Mouse (Mus musculus): ENCODE measurements around the gene Ccdc190.

Ccdc190 gene

DNA sequence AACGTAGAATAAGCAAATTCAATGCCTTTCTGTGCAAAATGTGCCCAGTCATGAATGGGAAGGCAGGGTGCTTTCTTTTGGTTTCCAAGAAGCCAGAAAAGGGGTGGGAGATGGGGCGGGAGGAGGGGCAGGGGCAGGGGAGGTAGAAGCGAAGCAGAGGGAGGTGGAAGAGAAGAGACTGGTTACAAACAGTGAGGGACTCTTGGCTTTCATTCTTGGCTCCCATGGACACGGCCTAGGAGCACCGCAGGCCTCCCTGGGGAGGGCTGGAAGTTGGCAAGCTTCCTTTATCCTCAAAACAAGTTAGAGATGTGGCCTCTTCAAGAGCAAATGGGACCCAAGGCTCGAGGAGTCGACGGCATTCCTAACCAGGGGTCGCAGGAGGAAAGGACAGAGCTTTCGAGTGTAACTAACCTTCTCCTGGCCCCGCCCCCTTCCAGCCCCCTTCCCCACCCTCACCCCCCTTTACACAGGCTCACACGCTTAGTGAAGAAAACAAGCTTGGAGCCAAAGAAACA is at the start of gene Ccdc190:
Gene Ccdc190 (plus strand): TSS at position 195 of the 518 bp plus-strand sequence.
- no peak for DNase-seq (ENCODE audit: low read depth, low spot score)

GRCm38 (mm10) chr1:169879060-169879459 is 49.4 kb upstream of the Ccdc190 start:
- DNase-seq (ENCODE audit: low read depth, low spot score), result no peak

DNA sequence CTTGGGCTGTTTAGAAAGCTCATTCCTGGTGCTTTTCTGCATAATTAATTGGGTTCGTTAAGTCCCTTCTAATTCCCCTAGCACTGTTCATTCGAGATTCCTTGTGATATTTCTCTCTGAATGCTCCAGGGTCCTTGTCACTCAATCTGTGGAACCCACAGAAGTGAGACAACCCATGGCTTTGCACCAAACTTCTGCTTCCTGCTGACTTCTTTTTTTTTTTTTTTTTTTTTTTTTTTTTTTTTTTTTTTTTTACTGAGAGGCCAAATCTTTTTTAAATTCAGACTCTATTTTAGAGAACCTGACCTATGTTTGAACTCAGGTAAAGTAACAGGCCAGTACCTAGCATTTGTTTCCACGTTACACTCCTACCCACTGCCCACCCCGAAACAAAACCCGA is 48.3 kb upstream of the Ccdc190 start:
- DNase-seq (ENCODE audit: low read depth, low spot score), result no peak

DNA sequence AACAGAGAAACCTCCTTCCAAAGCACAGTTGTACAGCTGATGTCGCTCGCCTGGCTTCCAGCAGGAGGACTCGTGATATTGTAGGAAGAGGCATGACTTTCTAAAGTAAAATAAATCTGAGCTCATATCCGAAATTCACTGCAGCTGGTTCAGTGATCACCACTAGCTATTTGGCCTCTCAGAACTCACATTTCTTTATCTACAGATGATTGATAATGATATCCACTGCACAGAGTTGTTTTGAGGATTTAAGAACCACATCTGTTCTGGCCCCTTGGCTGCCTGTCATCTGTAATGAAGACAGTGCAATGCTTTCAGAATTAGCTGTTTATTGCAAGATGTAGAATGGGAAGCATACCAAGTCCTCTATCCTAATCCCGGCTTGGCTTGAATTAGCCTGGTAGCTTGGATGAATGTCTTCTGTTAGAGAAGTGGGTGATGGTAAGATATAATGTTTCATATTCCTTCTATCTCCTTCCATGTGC is 45.3 kb upstream of the Ccdc190 start:
- no peak for DNase-seq (ENCODE audit: low read depth, low spot score)

GRCm38 (mm10) chr1:169889250-169889649 is 39.2 kb upstream of the Ccdc190 start:
- DNase-seq (ENCODE audit: low read depth, low spot score), result no peak

DNA sequence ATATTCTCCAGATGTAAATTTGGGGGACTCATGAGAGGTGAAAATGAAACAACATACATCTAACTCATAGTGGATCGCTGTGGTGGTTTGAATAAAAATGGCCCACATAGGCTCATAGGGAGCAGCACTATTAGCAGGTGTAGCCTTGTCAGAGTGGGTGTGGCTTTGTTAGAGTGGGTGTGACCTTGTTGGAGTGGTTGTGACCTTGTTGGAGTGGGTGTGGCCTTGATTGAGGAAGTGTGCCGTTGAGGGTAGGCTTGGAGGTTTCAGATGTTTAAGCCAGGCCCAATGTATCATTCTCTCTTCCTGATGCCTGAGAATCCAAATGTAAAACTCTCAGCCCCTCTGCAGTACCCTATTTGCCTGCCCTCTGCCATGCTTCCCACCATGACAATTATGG is 34.5 kb upstream of the Ccdc190 start:
- DNase-seq (ENCODE audit: low read depth, low spot score), result peak; percentile 3

DNA sequence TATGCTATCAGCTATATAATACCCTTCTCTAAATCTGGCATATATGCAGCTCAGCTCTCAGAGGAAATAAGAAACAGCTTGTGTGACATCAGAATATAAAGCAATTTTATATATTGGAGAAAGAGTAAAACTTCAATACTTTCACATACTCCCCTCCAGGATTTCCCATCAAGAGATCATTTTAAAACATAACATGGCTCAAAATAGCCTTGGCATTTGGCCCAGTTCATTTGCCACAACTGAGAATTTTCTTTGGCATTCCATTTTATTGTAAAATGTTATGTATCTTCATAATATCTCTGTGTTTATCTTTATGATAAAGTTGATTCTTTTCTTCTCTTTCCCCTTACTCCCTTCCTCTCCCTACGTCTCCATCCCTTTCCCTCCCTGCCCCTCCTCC is 32.8 kb upstream of the Ccdc190 start:
- no peak for DNase-seq (ENCODE audit: low read depth, low spot score)

DNA sequence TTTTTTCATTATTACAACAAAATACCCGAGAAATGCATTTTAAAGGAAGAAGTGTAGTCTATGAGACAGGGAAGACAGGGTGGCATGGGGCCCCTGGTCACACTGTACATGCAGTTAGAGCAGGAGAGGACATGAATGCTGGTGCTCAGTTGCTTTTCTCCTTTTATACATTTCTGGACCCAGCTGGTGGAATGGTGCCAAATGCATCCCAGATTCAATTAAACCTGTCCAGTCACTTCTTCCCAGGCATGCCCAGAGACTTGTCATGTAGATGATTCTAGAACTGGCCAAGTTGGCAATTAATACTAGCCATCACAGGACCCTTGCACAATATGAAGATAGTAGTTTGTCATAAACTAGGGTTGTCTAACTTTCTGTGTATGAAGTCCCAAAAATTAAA is 30.5 kb upstream of the Ccdc190 start:
- no peak for DNase-seq (ENCODE audit: low read depth, low spot score)

- DNase-seq (ENCODE audit: low read depth, low spot score), result no peak
Observed at GRCm38 (mm10) chr1:169898607-169899006, 29.8 kb upstream of the Ccdc190 start.

DNA sequence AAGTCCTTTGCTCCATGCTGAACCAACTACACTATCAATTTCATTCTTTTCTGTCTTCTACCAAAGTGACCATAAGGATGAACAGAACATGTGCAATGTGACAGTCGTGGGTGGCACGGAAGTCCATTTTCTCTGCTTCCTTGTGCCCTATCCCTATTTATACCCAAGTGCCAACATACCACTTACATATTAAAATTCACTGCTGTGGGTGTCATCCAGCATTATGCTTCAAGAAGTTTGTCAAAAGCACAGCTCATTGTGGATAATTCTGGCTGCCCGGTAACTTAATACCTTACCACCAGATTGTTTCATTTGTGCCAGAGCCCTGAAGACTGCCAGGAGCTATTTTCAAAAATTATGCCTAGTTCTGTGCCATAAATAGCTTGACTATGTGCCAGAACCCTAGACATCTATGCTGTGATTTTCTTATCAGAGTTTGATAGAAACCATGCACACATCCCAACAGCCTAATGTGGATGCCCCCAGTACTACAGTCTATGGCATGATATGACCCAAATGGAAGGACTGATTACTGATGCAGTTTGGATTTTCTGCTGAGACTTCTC is 27.6 kb upstream of the Ccdc190 start:
- no peak for DNase-seq (ENCODE audit: low read depth, low spot score)

DNA sequence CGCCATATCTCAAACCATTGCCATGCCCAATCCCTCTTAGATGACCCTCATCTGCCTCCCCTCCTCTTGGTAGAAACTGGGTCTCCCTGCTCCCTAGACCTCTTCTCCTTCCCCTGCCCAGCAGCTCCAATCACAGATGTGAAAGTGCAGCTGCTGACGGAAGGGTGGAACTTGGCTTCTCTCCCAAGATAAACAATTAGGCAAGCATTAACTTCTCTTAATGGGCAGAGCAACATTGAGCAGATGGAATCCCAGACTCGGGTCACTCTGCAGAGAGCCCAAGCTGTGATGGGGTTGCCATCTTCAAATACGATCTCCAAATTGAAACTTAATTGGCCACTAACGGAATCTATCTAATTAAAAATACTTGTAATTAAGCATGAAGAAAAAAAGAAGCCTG is 19.3 kb upstream of the Ccdc190 start:
- no peak for DNase-seq (ENCODE audit: low read depth, low spot score)

DNA sequence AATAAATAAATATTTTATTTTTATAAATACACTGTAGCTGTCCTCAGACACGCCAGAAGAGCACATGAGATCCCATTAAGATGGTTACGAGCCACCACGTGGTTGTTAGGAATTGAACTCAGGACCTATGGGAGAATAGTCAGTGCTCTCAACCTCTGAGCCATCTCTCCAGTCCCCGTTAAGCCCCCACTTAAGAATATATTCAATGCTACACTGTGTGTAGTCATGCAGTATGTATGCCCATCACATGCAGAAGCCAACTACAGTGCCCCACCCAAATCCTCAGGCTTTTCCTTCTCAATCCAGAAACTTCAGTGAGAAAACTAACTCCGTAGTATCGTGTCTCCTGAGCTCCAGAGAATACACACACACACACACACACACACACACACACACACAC is 18.8 kb upstream of the Ccdc190 start:
- DNase-seq (ENCODE audit: low read depth, low spot score), result no peak

- DNase-seq (ENCODE audit: low read depth, low spot score), result no peak
Observed at GRCm38 (mm10) chr1:169910751-169911150, 17.7 kb upstream of the Ccdc190 start.

DNA sequence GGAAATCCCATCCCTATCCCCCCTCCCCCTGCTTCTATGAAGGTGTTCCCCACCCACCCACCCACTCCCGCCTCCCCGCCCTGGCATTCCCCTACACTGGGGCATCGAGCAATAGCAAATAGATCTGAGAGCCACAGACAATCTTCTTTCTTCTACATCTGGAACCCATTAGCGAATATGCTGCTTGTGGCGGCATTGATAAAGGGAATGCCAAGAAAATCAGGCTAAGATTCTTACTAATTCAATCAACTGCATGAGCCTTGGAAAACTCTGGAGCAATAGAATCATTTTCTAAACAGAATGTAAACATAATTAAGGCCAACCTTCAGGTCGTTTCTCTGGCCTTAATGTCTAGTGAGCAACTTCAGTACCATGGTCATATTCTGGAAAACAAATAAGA is 16.9 kb upstream of the Ccdc190 start:
- no peak for DNase-seq (ENCODE audit: low read depth, low spot score)

DNA sequence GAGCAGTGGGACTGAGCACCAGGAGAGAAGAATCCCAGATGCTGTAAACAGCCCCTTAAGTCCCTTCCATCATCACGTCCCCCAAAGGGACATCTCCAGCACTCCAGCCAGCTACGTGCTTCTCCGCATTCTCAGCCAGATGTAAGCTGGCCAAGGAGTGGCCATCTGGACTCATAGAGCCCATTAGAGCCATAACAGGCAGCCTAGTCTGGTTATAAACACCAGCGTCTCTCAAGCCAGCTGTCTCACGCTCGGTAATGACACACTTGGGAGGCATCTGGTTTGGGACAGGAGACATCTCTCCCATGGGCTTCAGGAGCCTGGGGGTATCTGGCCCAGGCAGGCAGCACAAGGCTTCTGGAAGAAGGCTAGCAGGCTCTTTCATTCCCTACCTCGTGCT is 11.8 kb upstream of the Ccdc190 start:
- no peak for DNase-seq (ENCODE audit: low read depth, low spot score)

- DNase-seq (ENCODE audit: low read depth, low spot score), result no peak
Observed at GRCm38 (mm10) chr1:169917115-169917796, 11.2 kb upstream of the Ccdc190 start.

DNA sequence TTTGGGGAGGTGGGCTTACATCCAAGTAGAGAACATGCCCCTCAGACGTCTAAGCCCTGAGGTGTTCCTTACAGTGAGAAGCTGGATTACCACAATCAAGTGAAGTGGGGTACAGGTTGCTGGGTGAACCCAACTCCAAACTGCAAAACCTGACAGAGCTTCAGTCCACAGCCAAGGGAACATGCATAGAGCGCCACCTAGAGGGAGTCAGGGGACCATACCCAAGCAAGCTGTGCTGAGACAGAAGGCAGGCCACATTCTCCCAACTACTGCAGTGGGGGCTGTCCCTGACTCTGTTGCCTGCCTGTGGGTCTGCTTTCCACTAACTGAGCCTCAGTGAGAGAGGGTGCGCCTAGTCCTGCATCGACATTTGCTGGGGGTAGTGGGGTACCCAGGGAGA is 10.4 kb upstream of the Ccdc190 start:
- DNase-seq (ENCODE audit: low read depth, low spot score), result peak; percentile 56

- DNase-seq (ENCODE audit: low read depth, low spot score), result peak; percentile 63
Observed at GRCm38 (mm10) chr1:169919211-169919610, 9.2 kb upstream of the Ccdc190 start.

- DNase-seq (ENCODE audit: low read depth, low spot score), result peak; percentile 62
Observed at GRCm38 (mm10) chr1:169921710-169922211, 6.7 kb upstream of the Ccdc190 start.

- no peak for DNase-seq (ENCODE audit: low read depth, low spot score)
Observed at GRCm38 (mm10) chr1:169924567-169924966, 3.9 kb upstream of the Ccdc190 start.

- no peak for DNase-seq (ENCODE audit: low read depth, low spot score)
Observed at GRCm38 (mm10) chr1:169927753-169928369, 587 bp upstream of the Ccdc190 start.

DNA sequence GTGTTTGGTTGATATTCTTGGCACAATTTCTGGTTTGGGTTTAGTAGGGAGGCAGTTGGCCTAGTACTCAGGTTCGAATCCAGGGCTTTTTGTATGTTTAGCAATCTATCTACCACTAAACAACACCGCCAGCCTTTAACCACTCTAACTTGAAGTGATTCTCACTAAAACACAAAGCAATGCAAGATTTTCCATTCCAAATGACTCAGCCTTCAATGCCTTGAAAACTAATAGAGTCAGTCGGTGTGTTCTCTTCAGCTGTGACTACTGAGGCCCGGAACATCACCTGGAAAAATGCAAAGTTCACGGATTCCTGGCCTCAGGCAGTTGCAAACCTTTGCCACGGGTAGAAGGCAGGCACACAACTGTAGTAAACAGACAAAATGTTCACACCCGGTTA is 3.2 kb downstream of the Ccdc190 start:
- no peak for DNase-seq (ENCODE audit: low read depth, low spot score)

Measured in A20 (cell line).